Comparison of ENCODE assay signal across 10 mouse cellular contexts in genomic region chr2:6723602-6724001, GRCm38 (mm10).
A peak's percentile ranks its signal among the peaks of the same experiment; 100 is the strongest.
DNase-seq lines count a peak whose midpoint lies in the region; ATAC-seq and TF ChIP-seq lines count a peak whose summit lies in the region.
"Had no signal": no experiment of that assay in that cellular context is flagged by ENCODE, and none has a peak within 500 bp of the region (broad histone marks: within the 10 kb centered on the region; RNA-seq: fewer than 3 reads in every experiment).

No protein-coding gene starts in this region.

- H3K27me3 ChIP-seq in megakaryocyte, embryonic 14.5 days (replicated peaks) = no peaks in the 10 kb centered on the region
- no peaks in the 10 kb centered on the region for H3K27me3 ChIP-seq in intestine, embryonic 15.5 days (replicated peaks)
- H3K27me3 ChIP-seq: lung, embryonic 15.5 days had no signal

- no peaks in the 10 kb centered on the region for H3K36me3 ChIP-seq in megakaryocyte, embryonic 14.5 days (replicated peaks; ENCODE audit: low read length)
- H3K36me3 ChIP-seq in intestine, embryonic 15.5 days = no peaks in the 10 kb centered on the region
- H3K36me3 ChIP-seq: lung, embryonic 15.5 days had no signal

- H3K27ac ChIP-seq in bone marrow macrophage, adult 2 months (ENCODE audit: insufficient read depth, low read depth, low read length) = peak overlapping the region; percentile 97
- no peak overlapping the region for H3K27ac ChIP-seq in intestine, embryonic 15.5 days
- H3K27ac ChIP-seq: lung, embryonic 15.5 days had no signal

- TF ChIP-seq CTCF in bone marrow macrophage, adult 2 months (IDR thresholded peaks at IDR 0.05; ENCODE audit: low read depth, low read length) = no peak

- WGBS in intestine, embryonic 15.5 days = 73% methylated on average over 2 of the region's 2 CpGs

- ATAC-seq in intestine, embryonic 15.5 days = no peak
- ATAC-seq: intestine, embryonic 16.5 days had no signal

- peak; percentile 96 for DNase-seq in 416B (ENCODE audit: low read depth)
- DNase-seq in CD4-positive helper T cell, adult 2 months (ENCODE audit: low read depth, low spot score) = peak; percentile 69
- no peak for DNase-seq in retina, embryonic 14.5 days (ENCODE audit: low spot score)
- DNase-seq in ovary, postnatal 36 days (ENCODE audit: low spot score) = no peak
- DNase-seq: gastrocnemius, postnatal 10 days had no signal

- H3K9ac ChIP-seq in intestine, embryonic 15.5 days = no peak overlapping the region
- H3K9ac ChIP-seq: lung, embryonic 15.5 days had no signal

- H3K4me2 ChIP-seq in intestine, embryonic 15.5 days (replicated peaks) = no peak overlapping the region
- H3K4me2 ChIP-seq: lung, embryonic 15.5 days had no signal

- no peaks in the 10 kb centered on the region for H3K9me3 ChIP-seq in megakaryocyte, embryonic 14.5 days
- no peaks in the 10 kb centered on the region for H3K9me3 ChIP-seq in intestine, embryonic 15.5 days
- H3K9me3 ChIP-seq: lung, embryonic 15.5 days had no signal

- H3K4me1 ChIP-seq in bone marrow macrophage, adult 2 months (ENCODE audit: control insufficient read depth, insufficient read depth, low read length) = peaks cover 20% of the 10 kb centered on the region
- peaks cover 49% of the 10 kb centered on the region for H3K4me1 ChIP-seq in megakaryocyte, embryonic 14.5 days
- H3K4me1 ChIP-seq in intestine, embryonic 15.5 days (replicated peaks) = peaks cover 12% of the 10 kb centered on the region

- H3K4me3 ChIP-seq in bone marrow macrophage, adult 2 months (ENCODE audit: insufficient read depth, low read length) = no peak overlapping the region
- H3K4me3 ChIP-seq in megakaryocyte, embryonic 14.5 days (replicated peaks) = peak overlapping the region; percentile 64
- H3K4me3 ChIP-seq in intestine, embryonic 15.5 days (replicated peaks) = no peak overlapping the region
- H3K4me3 ChIP-seq: lung, embryonic 15.5 days had no signal

- TF ChIP-seq POLR2A in bone marrow macrophage, adult 2 months (IDR thresholded peaks at IDR 0.05; ENCODE audit: borderline replicate concordance, low read depth, low read length) = no peak

Comparison
In these comparisons a context has a peak if more than half of its experiments do, and no peak if none do; other contexts are left out.
1. DNase-seq: peak in 416B (single experiment) and CD4-positive helper T cell, adult 2 months (single experiment); none in retina, embryonic 14.5 days (single experiment) and ovary, postnatal 36 days (single experiment).